Mouse (Mus musculus) embryo, embryonic 9.5 days (tissue): ENCODE measurements around the gene Hsd17b12.

Experiments used
- DNase-seq: peaks from one replicate; pipeline ENCODE4 v3.0.0-alpha.2; 2017; ENCODE audit errors: extremely low spot score

The Hsd17b12 gene

GRCm38 (mm10) chr2:94089901-94090300 lies 67.9 kb downstream of the Hsd17b12 start:
- no peak for DNase-seq

GRCm38 (mm10) chr2:94069482-94069881 lies 88.3 kb downstream of the Hsd17b12 start:
- no peak for DNase-seq

- no peak for DNase-seq
These were observed 91.1 kb downstream of the Hsd17b12 start for GRCm38 (mm10) chr2:94066540-94067135.

- no peak for DNase-seq
These were observed 91.6 kb downstream of the Hsd17b12 start for GRCm38 (mm10) chr2:94066120-94066519.

GRCm38 (mm10) chr2:94062791-94063190 lies 95.0 kb downstream of the Hsd17b12 start:
- DNase-seq, result no peak

- no peak for DNase-seq
These were observed 98.3 kb downstream of the Hsd17b12 start for GRCm38 (mm10) chr2:94059459-94059858.

GRCm38 (mm10) chr2:94054813-94055212 lies 103.0 kb downstream of the Hsd17b12 start:
- DNase-seq, result no peak

GRCm38 (mm10) chr2:94051952-94052351 lies 105.8 kb downstream of the Hsd17b12 start:
- DNase-seq, result no peak

- no peak for DNase-seq
These were observed 106.9 kb downstream of the Hsd17b12 start for GRCm38 (mm10) chr2:94050901-94051300.

GRCm38 (mm10) chr2:94049471-94050176 lies 108.1 kb downstream of the Hsd17b12 start:
- no peak for DNase-seq

- DNase-seq, result no peak
These were observed 108.9 kb downstream of the Hsd17b12 start for GRCm38 (mm10) chr2:94048733-94049470.

- no peak for DNase-seq
These were observed 109.5 kb downstream of the Hsd17b12 start for GRCm38 (mm10) chr2:94048271-94048670.

GRCm38 (mm10) chr2:94045411-94046090 lies 112.2 kb downstream of the Hsd17b12 start:
- no peak for DNase-seq

GRCm38 (mm10) chr2:94044174-94044573 lies 113.6 kb downstream of the Hsd17b12 start:
- DNase-seq, result no peak

- peak; percentile 15 for DNase-seq
These were observed 114.1 kb downstream of the Hsd17b12 start for GRCm38 (mm10) chr2:94043662-94044061.

- no peak for DNase-seq
These were observed 115.3 kb downstream of the Hsd17b12 start for GRCm38 (mm10) chr2:94042461-94042860.

- no peak for DNase-seq
These were observed 117.2 kb downstream of the Hsd17b12 start for GRCm38 (mm10) chr2:94040391-94041125.

- DNase-seq, result peak; percentile 54
These were observed 122.1 kb downstream of the Hsd17b12 start for GRCm38 (mm10) chr2:94035428-94036331.

GRCm38 (mm10) chr2:94030602-94031001 lies 127.2 kb downstream of the Hsd17b12 start:
- DNase-seq, result no peak

- DNase-seq, result no peak
These were observed 133.1 kb downstream of the Hsd17b12 start for GRCm38 (mm10) chr2:94024637-94025036.
